Comparison of ENCODE assay signal across 18 mouse cellular contexts in genomic region chr10:115061498-115061897, GRCm38 (mm10).
DNase-seq lines count a peak whose midpoint lies in the region; ATAC-seq and TF ChIP-seq lines count a peak whose summit lies in the region.
"Had no signal": no experiment of that assay in that cellular context is flagged by ENCODE, and none has a peak within 500 bp of the region (broad histone marks: within the 10 kb centered on the region; RNA-seq: fewer than 3 reads in every experiment).

No protein-coding gene starts in this region.

- ATAC-seq in embryonic facial prominence, embryonic 14.5 days (ENCODE audit: low read depth) = no peak
- peak; percentile 44 for ATAC-seq in limb, embryonic 14.5 days (ENCODE audit: low FRiP score, low read depth)
- no peak for ATAC-seq in megakaryocyte progenitor cell, adult 5-6 weeks (replicated peaks; ENCODE audit: poor library complexity)
- ATAC-seq: forebrain, embryonic 13.5 days; forebrain, embryonic 15.5 days had no signal

- 0 out of 2 replicates have a peak, but pooled peaks cover 3% of the 10 kb centered on the region for H3K9me3 ChIP-seq in embryonic facial prominence, embryonic 14.5 days (ENCODE audit: control insufficient read depth, low read length)
- no peaks in the 10 kb centered on the region for H3K9me3 ChIP-seq in limb, embryonic 14.5 days (ENCODE audit: control insufficient read depth, low read length)
- H3K9me3 ChIP-seq: embryonic facial prominence, embryonic 13.5 days; forebrain, embryonic 13.5 days had no signal

- H3K4me2 ChIP-seq in embryonic facial prominence, embryonic 14.5 days (ENCODE audit: low read depth, low read length) = no peak overlapping the region
- H3K4me2 ChIP-seq in limb, embryonic 14.5 days (replicated peaks; ENCODE audit: low read depth, low read length, severe bottlenecking) = no peak overlapping the region
- H3K4me2 ChIP-seq: embryonic facial prominence, embryonic 13.5 days; forebrain, embryonic 13.5 days; forebrain, embryonic 15.5 days had no signal

- WGBS in embryonic facial prominence, embryonic 14.5 days = 53% methylated on average over 2 of the region's 2 CpGs
- whole genome bisulfite sequencing in limb, embryonic 14.5 days = 49% methylated on average over 2 of the region's 2 CpGs

- H3K27me3 ChIP-seq in embryonic facial prominence, embryonic 14.5 days (replicated peaks; ENCODE audit: control insufficient read depth, insufficient read depth, low read length) = no peaks in the 10 kb centered on the region
- no peaks in the 10 kb centered on the region for H3K27me3 ChIP-seq in limb, embryonic 14.5 days (ENCODE audit: control insufficient read depth, insufficient read depth, low read length)
- H3K27me3 ChIP-seq: embryonic facial prominence, embryonic 13.5 days; forebrain, embryonic 13.5 days; forebrain, embryonic 15.5 days had no signal

- H3K36me3 ChIP-seq in embryonic facial prominence, embryonic 14.5 days (ENCODE audit: control insufficient read depth, insufficient read depth, low read length) = no peaks in the 10 kb centered on the region
- no peaks in the 10 kb centered on the region for H3K36me3 ChIP-seq in limb, embryonic 14.5 days (ENCODE audit: control insufficient read depth, insufficient read depth, low read length)
- H3K36me3 ChIP-seq: embryonic facial prominence, embryonic 13.5 days; forebrain, embryonic 15.5 days had no signal

- DNase-seq in heart, adult 11 months = peak; percentile 28
- DNase-seq in heart, postnatal 25 days (ENCODE audit: low spot score) = no peak
- DNase-seq in embryonic facial prominence, embryonic 14.5 days (ENCODE audit: low spot score) = peak; percentile 13
- peak; percentile 11 for DNase-seq in limb, embryonic 14.5 days (ENCODE audit: low spot score)
- DNase-seq: adrenal gland, adult 2 months; adrenal gland, postnatal 10 days; adrenal gland, postnatal 25 days; cerebellum, adult 11 months; cerebellum, adult 18-20 months; cerebellum, adult 8-10 months; cerebellum, adult 9-11 months; cerebellum, postnatal 14 days; cerebellum, postnatal 36 days; embryo, embryonic 11 days had no signal

- no peaks in the 10 kb centered on the region for H3K4me1 ChIP-seq in embryonic facial prominence, embryonic 14.5 days (ENCODE audit: control insufficient read depth, insufficient read depth, low read length)
- 0 out of 2 replicates have a peak, but pooled peaks cover 4% of the 10 kb centered on the region for H3K4me1 ChIP-seq in limb, embryonic 14.5 days (ENCODE audit: control insufficient read depth, insufficient read depth, low read length)
- H3K4me1 ChIP-seq: embryonic facial prominence, embryonic 13.5 days; forebrain, embryonic 13.5 days; forebrain, embryonic 15.5 days had no signal

- H3K9ac ChIP-seq in embryonic facial prominence, embryonic 14.5 days (ENCODE audit: low read depth, low read length) = no peak overlapping the region
- H3K9ac ChIP-seq in limb, embryonic 14.5 days (ENCODE audit: low read depth, low read length, severe bottlenecking) = no peak overlapping the region
- H3K9ac ChIP-seq: embryonic facial prominence, embryonic 13.5 days; forebrain, embryonic 13.5 days; forebrain, embryonic 15.5 days had no signal

- no peak overlapping the region for H3K4me3 ChIP-seq in embryonic facial prominence, embryonic 14.5 days (ENCODE audit: low read depth, low read length)
- no peak overlapping the region for H3K4me3 ChIP-seq in limb, embryonic 14.5 days (replicated peaks; ENCODE audit: low read length)
- H3K4me3 ChIP-seq: embryonic facial prominence, embryonic 13.5 days; forebrain, embryonic 13.5 days; forebrain, embryonic 15.5 days had no signal

- H3K27ac ChIP-seq in embryonic facial prominence, embryonic 14.5 days (replicated peaks; ENCODE audit: low read depth, low read length) = no peak overlapping the region
- H3K27ac ChIP-seq in limb, embryonic 14.5 days (replicated peaks; ENCODE audit: low read depth, low read length) = no peak overlapping the region
- H3K27ac ChIP-seq: embryonic facial prominence, embryonic 13.5 days; forebrain, embryonic 13.5 days; forebrain, embryonic 15.5 days had no signal

- intact Hi-C loops in heart, postnatal 25 days (cut with DNase I) = no loop called here

- no peak for TF ChIP-seq POLR2A in limb, embryonic 14.5 days (IDR thresholded peaks at IDR 0.05; ENCODE audit: borderline replicate concordance, extremely low read depth, insufficient read depth, insufficient read length)
